Mouse (Mus musculus): ENCODE measurements at regions not wholly inside any gene's neighbourhood (a gene's known extent, or its start where the extent isn't known, plus 50 kb on each side); places are given as distances from the start of the nearest gene placed in this dataset.
"Not testable (repeated sequence)": the region's sequence is repeated elsewhere in the genome, so short reads cannot be mapped to it uniquely, and the experiment has no call there.

GRCm38 (mm10) chr10:119099092-119099792 lies 140.6 kb downstream of the Cand1 start:
- DNase-seq (ENCODE audit: low read depth, low spot score), result no peak

- no peak for DNase-seq (ENCODE audit: low read depth, low spot score)
Measured at GRCm38 (mm10) chr10:119094166-119094565, 145.7 kb downstream of the Cand1 start.

DNA sequence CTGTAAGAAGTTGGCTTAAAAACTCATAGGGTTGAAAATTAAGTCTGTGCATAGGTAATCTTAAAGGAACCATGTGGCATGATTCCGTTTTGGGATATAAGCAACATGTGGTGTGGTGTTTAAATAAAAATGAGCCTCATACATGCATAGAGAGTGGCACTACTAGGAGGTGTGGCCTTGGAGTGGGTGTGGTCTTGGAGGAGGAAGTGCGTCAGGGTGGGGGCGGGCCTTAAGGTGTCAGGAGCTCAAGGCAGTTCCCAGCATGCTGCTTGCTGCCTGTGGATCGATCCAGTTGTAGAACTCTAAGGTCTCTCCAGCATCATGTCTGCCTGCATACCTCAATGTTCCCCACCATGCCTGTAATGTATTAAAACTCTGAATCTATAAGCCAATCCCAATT lies 152.0 kb downstream of the Cand1 start:
- no peak for DNase-seq (ENCODE audit: low read depth, low spot score)

DNA sequence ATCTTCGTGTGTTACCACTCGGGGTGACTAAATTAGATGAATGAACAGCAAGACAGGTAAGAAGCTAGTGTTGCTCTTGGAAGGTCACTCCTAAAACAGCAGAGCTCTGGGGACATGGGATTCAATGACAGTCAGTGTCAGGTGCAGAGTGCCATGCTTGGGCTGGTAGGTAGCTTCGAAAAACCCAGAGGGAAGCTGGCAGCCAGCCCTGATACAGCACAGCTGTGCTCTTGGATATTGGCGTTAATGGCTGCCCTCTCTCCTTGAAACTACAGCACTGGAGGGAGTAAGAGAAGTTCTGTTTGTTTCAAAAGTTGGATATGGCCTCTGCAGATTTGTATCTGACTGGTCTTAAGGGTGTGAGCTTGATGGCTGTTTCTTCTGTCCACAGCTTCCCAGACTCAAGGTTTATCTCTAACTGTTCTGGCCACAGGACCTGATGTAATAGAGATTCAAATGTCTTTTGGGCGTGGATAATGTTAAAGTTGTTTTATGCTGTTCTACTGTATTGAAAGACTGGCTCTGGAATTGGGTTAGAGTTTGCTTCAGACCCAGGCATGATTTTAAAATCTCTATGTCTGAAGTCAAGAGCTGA lies 152.7 kb downstream of the Cand1 start:
- no peak for DNase-seq (ENCODE audit: low read depth, low spot score)

GRCm38 (mm10) chr10:119086450-119086849 lies 153.4 kb downstream of the Cand1 start:
- DNase-seq (ENCODE audit: low read depth, low spot score), result no peak

DNA sequence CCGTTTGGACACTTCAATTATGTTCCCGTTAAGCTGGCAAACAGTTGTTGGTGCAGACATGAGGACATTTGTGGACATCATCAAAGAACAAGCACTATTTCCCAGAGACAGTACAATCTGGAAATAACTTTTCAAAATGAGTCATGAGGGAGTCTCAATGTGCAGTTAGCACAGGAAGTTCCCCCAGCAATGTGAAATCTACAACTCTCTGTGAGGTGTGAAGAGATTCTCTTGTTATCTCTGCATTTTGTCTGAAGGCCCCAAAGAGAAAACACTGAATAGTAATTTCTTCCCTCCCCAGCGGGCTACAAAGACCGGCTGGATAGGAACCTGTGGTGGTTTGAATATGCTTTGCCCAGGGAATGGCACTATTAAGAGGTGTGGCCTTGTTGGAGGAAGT lies 156.4 kb downstream of the Cand1 start:
- no peak for DNase-seq (ENCODE audit: low read depth, low spot score)

GRCm38 (mm10) chr10:119082861-119083260 lies 157.0 kb downstream of the Cand1 start:
- DNase-seq (ENCODE audit: low read depth, low spot score), result no peak

DNA sequence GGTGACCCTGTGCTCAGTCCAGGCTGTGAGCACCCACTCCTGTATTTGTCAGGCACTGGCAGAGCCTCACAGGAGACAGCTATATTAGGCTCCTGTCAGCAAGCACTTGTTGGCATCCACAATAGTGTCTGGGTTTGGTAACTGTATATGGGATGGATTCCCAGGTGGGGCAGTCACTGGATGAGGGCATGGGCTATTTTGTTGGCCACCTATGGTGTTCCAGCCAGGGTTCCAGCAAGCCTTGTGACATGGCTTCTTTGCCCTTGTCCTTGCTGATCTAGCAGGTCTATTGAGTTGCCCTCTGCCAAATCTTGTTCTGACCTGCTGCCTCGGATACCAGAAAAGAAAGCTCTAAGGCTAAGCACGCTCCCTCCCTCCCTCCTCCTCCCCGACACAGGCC lies 158.1 kb downstream of the Cand1 start:
- not testable (repeated sequence) for DNase-seq (ENCODE audit: low read depth, low spot score)

GRCm38 (mm10) chr10:119076100-119076566 lies 163.7 kb downstream of the Cand1 start:
- DNase-seq (ENCODE audit: low read depth, low spot score), result no peak

- no peak for DNase-seq (ENCODE audit: low read depth, low spot score)
Measured at GRCm38 (mm10) chr10:119074887-119075286, 165.0 kb downstream of the Cand1 start.

DNA sequence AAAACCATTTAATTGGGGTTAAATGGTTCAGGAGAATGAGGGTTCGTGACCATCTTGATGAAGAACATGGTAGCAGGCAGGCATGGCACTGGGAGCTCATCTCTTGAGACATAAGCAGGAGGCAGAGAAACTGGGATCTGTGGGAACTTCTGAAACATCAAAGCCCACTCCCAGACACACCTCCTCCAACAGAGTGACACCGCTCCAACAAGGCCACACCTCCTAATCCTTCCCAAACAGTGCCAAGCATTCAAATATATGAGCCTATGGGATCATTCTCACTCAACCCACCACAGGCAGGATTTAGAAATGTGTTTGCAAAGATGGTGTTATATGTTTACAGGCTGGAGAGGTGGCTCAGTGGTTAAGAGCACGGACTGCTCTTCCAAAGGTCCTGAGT lies 165.9 kb downstream of the Cand1 start:
- DNase-seq (ENCODE audit: low read depth, low spot score), result no peak

GRCm38 (mm10) chr10:119069410-119069809 lies 170.4 kb downstream of the Cand1 start:
- DNase-seq (ENCODE audit: low read depth, low spot score), result no peak

- no peak for DNase-seq (ENCODE audit: low read depth, low spot score)
Measured at GRCm38 (mm10) chr10:119067838-119068237, 172.0 kb downstream of the Cand1 start.

DNA sequence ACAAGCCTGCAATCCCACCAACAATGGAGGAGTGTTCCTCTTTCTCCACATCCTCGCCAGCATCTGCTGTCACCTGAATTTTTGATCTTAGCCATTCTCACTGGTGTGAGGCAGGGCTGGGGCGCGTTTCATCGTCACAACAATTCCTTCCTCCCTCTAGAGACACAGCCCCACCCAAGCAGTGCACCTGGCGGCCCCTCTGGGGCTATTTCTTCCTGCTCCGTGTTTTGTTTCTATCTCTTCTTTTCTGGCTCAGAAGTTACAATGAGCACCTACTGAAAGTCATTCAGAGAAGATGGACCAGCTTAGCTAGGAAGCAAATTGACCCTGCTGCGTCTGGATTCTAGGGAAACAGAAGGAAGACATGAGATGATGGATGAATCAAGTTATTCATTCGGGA lies 172.5 kb downstream of the Cand1 start:
- no peak for DNase-seq (ENCODE audit: low read depth, low spot score)

DNA sequence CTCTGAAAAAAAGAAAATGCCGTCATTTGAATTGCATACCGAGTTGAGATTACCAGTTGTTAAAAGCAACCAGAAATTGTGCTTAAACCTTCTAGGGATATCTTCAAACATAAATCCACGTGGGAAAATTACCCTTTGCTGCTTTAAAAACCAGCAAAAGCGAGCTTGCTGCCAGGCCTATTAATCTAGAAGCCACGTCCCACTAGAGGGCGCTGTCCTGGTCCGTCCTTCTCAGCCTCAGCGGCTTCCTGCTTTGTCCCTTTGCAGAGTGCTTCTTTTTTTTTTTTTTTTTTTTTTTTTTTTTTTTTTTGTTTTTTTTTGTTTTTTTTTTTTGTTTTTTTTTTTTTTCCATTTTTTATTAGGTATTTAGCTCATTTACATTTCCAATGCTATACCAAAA lies 173.9 kb downstream of the Cand1 start:
- no peak for DNase-seq (ENCODE audit: low read depth, low spot score)

DNA sequence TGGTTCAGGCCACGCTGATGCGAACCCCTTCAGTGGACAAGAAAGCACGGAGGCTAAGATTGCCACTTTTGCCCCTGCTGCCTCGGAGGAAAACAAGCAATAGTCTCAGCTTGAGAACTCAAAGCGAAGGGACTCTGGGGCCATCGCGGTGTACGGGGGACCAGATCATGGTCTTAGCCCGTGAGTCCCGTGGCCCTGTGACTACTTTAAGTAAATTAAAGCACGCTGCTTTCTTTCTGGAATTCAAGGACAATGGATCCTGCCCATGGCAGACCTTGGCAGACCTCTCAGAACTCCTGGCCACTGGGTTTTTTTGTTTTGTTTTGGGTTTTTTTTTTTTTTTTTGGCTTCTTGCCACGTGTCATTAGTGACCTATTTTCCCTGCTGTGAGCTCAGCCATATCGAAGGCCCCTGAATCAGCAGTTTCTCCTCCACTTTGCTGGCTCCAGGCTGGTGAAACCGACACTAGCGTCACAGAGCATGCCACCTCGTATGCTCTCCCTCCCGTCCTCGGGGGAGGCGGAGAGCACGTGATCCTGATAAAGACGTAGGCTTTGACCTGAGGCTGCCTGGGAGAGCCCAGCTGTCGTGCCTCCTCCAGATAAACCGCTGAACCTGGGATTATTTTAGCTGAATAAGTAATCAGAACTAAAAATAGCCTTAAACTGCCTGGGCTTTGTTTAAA lies 174.6 kb downstream of the Cand1 start:
- no peak for DNase-seq (ENCODE audit: low read depth, low spot score)

GRCm38 (mm10) chr10:119064218-119064617 lies 175.6 kb downstream of the Cand1 start:
- DNase-seq (ENCODE audit: low read depth, low spot score), result no peak

DNA sequence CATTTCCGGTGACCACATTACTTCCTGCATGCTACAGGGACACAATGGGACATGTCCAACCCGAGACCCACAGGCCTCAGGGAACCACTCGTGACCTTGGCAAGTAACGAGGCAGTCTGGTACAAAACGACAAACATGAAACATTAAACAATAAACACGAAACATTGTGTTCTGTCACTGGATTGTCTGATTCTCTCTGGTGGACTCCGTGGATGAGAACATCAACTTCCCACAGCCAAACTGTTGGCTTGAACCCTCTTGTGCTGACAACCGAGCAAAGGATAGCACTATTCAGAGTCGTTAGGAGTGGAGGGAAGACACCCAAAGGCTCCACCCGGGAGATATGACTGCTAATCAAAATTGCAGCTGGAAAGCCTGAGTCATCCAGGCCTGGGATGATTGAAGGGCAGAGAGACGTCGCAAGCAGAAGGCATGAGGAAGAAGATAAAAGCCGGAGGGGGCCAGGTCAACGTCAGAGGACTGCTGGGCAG lies 176.6 kb downstream of the Cand1 start:
- no peak for DNase-seq (ENCODE audit: low read depth, low spot score)

- DNase-seq (ENCODE audit: low read depth, low spot score), result no peak
Measured at GRCm38 (mm10) chr10:119061958-119062599, 177.8 kb downstream of the Cand1 start.

DNA sequence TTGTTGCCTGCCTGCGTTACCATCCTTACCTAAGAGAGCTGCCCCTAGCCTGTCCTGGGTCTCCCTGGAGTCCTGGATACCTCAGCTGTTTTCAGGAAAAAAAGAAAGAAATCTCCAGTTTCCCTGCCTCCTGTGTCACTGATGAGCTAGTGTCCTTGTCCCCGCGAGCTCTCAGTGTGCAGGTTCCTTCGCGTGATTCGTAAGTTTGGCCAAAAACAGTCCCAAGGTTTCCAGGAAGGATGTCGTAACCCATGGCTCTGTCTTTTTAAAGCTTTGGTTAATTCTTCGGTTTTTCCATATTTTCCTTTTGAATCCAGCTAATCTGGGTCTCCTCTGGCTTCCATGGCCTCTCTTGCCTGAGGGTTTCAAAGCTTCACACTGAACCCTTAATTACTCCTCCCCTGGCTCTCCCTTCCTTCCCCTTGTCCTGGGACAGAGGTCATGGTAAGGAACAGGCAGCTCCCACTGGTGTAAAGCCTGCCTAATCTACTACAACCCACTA lies 178.5 kb downstream of the Cand1 start:
- no peak for DNase-seq (ENCODE audit: low read depth, low spot score)

DNA sequence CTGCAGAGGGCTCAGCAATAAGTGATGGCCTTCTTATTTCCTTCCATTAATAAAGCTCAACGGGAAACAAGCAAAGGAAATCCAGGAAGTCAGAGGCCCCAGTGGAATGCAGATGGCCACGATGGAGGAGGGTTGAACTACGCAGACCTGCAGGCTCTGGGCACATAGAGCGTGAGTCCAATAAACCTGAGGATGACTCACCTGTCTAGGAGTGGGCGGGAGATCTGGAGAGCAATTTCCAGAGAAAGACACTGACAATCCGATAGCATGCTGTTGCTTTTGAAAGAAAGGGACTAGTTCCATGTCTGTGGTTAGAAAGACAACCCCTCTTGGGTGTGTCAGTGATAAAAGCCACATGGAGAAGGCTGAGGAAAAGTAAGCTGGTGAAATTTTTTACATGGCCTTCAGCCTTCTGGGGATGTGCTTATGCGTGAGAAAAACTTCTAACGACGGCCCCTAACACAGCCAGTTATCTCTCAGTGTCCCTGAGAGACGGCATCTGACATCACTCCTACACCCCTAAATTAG lies 181.3 kb downstream of the Cand1 start:
- DNase-seq (ENCODE audit: low read depth, low spot score), result no peak

Measured in embryo, embryonic 11.5 days (tissue).